In genomic region chr4:134535787-134536151, GRCm38 (mm10) we compare ENCODE assay signal across 9 mouse cellular contexts. TPM values are rescaled to one million over a fixed set of nuclear protein-coding genes. Genes with fewer than 3 reads are reported as not detected.
DNase-seq lines count a peak whose midpoint lies in the region; ATAC-seq and TF ChIP-seq lines count a peak whose summit lies in the region.
"Had no signal": no experiment of that assay in that cellular context is flagged by ENCODE, and none has a peak within 500 bp of the region (broad histone marks: within the 10 kb centered on the region; RNA-seq: fewer than 3 reads in every experiment).

No protein-coding gene starts in this region.

- no peak for TF ChIP-seq EP300 in liver, embryonic 14.5 days (IDR thresholded peaks at IDR 0.05; ENCODE audit: low read depth)

- peak overlapping the region; percentile 98 for H3K4me2 ChIP-seq in heart, embryonic 14.5 days (ENCODE audit: low read length)
- peak overlapping the region; percentile 81 for H3K4me2 ChIP-seq in liver, embryonic 14.5 days (ENCODE audit: low read depth)

- H3K9ac ChIP-seq in heart, embryonic 14.5 days (ENCODE audit: low read length): peak overlapping the region; percentile 85
- peak overlapping the region; percentile 52 for H3K9ac ChIP-seq in liver, embryonic 14.5 days (replicated peaks)

- peak overlapping the region; percentile 44 to 93; a peak in 3 of 4 replicates for H3K27ac ChIP-seq in heart, embryonic 14.5 days (replicated peaks in 1 of 2; ENCODE audit: control insufficient read depth in 1 of 2, insufficient read depth in 1 of 2, low read depth in 2 of 2, low read length in 2 of 2)
- no peak overlapping the region for H3K27ac ChIP-seq in liver, embryonic 14.5 days

- no peak for DNase-seq in heart, postnatal 4 days
- peak; percentile 16 for DNase-seq in A20 (ENCODE audit: low read depth, low spot score)
- peak; percentile 52 for DNase-seq in adrenal gland, postnatal 10 days
- DNase-seq in liver, embryonic 14.5 days (ENCODE audit: low read depth in 3 of 3, low spot score in 3 of 3): no peak
- DNase-seq in ovary, postnatal 36 days (ENCODE audit: low spot score): no peak
- no peak for DNase-seq in spleen, adult 12 weeks (ENCODE audit: low spot score)

- H3K4me3 ChIP-seq in heart, embryonic 14.5 days (ENCODE audit: control insufficient read depth in 1 of 2, insufficient read depth in 1 of 2, low read depth in 1 of 2, low read length in 2 of 2): peak overlapping the region; percentile 48 to 89
- H3K4me3 ChIP-seq in liver, embryonic 14.5 days (ENCODE audit: insufficient read depth in 1 of 2, low read depth in 2 of 2, low read length in 2 of 2): peak overlapping the region; percentile 62 to 86

- no peak for TF ChIP-seq CTCF in liver, embryonic 14.5 days (IDR thresholded peaks at IDR 0.05; ENCODE audit: low read depth)

- WGBS in heart, embryonic 14.5 days: 11% methylated on average over 8 of the region's 8 CpGs
- 14% methylated on average over 8 of the region's 8 CpGs for WGBS in liver, embryonic 14.5 days (ENCODE audit: insufficient replicate concordance)

- H3K27me3 ChIP-seq in heart, embryonic 14.5 days (ENCODE audit: control insufficient read depth, insufficient read depth, low read length): no peaks in the 10 kb centered on the region
- no peaks in the 10 kb centered on the region for H3K27me3 ChIP-seq in liver, embryonic 14.5 days (ENCODE audit: control insufficient read depth, insufficient read depth, low read length)

- peaks cover 45% of the 10 kb centered on the region for H3K36me3 ChIP-seq in heart, embryonic 14.5 days (ENCODE audit: control insufficient read depth, insufficient read depth, low read length)
- H3K36me3 ChIP-seq in liver, embryonic 14.5 days (replicated peaks; ENCODE audit: control insufficient read depth, insufficient read depth, low read depth): no peaks in the 10 kb centered on the region

- ATAC-seq in heart, embryonic 14.5 days (ENCODE audit: insufficient number of reproducible peaks, insufficient read depth, low FRiP score, low read depth): no peak
- peak; percentile 15; the same call in 1 of the 2 replicates for ATAC-seq in granulocyte monocyte progenitor cell, adult 5-6 weeks (replicated peaks; ENCODE audit: poor library complexity, severe bottlenecking)
- peak; percentile 7; the same call in 1 of the 2 replicates for ATAC-seq in liver, embryonic 14.5 days (ENCODE audit: insufficient read depth)

- H3K4me1 ChIP-seq in heart, embryonic 14.5 days (ENCODE audit: control insufficient read depth in 2 of 2, insufficient read depth in 2 of 2, low read length in 2 of 2): peaks cover 16 to 34% of the 10 kb centered on the region in 2 experiments
- peaks cover 21% of the 10 kb centered on the region in 2 experiments for H3K4me1 ChIP-seq in liver, embryonic 14.5 days (replicated peaks; ENCODE audit: control insufficient read depth in 2 of 2, insufficient read depth in 2 of 2, low read length in 1 of 2)

- H3K9me3 ChIP-seq in heart, embryonic 14.5 days (ENCODE audit: control insufficient read depth, low read length): no peaks in the 10 kb centered on the region
- H3K9me3 ChIP-seq in liver, embryonic 14.5 days (ENCODE audit: control insufficient read depth, low read length): no peaks in the 10 kb centered on the region

RNA-seq across cellular contexts. Expression of gene Mtfr1l, which starts 0.6 kb away (rescaled TPM):
- 170 and 175 TPM in 2 replicates for polyA plus RNA-seq in heart, embryonic 14.5 days (2014; fragmentation: Nextera tagmentation; extraction: Ambion mirVana)
- total RNA-seq in heart, postnatal 4 days (2021): 100 to 1,000 TPM; 145 to 150 TPM
- 100 to 1,000 TPM in 1 of 2 experiments, 10 to 100 TPM in 1; 99.7 to 124 TPM for total RNA-seq in adrenal gland, postnatal 10 days (2021)
- 64.6 and 67.4 TPM in 2 replicates for total RNA-seq in granulocyte monocyte progenitor cell, adult 5-6 weeks (2014; fragmentation: Nextera tagmentation)
- total RNA-seq in granulocyte monocyte progenitor cell, adult 5-6 weeks (2017): 52.0 and 54.8 TPM in 2 replicates
- polyA plus RNA-seq in liver, embryonic 14.5 days (2012; rRNA removed): 27.0 and 28.4 TPM in 2 replicates
- 41.6 and 48.5 TPM in 2 replicates for polyA plus RNA-seq in liver, embryonic 14.5 days (2014; fragmentation: Nextera tagmentation; extraction: Ambion mirVana)

RNA-seq across cellular contexts. Expression of gene Selenon, which starts 16.2 kb away (rescaled TPM):
- polyA plus RNA-seq in heart, embryonic 14.5 days (2014; fragmentation: Nextera tagmentation; extraction: Ambion mirVana): 41.5 and 43.6 TPM in 2 replicates
- total RNA-seq in heart, postnatal 4 days (2021): 10 to 100 TPM; 46.4 to 49.9 TPM
- 10 to 100 TPM; 30.8 to 32.9 TPM for total RNA-seq in adrenal gland, postnatal 10 days (2021)
- 32.4 and 32.8 TPM in 2 replicates for total RNA-seq in granulocyte monocyte progenitor cell, adult 5-6 weeks (2014; fragmentation: Nextera tagmentation)
- 3.2 and 6.9 TPM in 2 replicates for total RNA-seq in granulocyte monocyte progenitor cell, adult 5-6 weeks (2017)
- polyA plus RNA-seq in liver, embryonic 14.5 days (2012; rRNA removed): 3.6 and 4.6 TPM in 2 replicates
- 1.9 and 3.4 TPM in 2 replicates for polyA plus RNA-seq in liver, embryonic 14.5 days (2014; fragmentation: Nextera tagmentation; extraction: Ambion mirVana)

RNA-seq across cellular contexts. Expression of gene Aunip, which starts 25.0 kb away (rescaled TPM):
- 2.3 and 3.2 TPM in 2 replicates for polyA plus RNA-seq in heart, embryonic 14.5 days (2014; fragmentation: Nextera tagmentation; extraction: Ambion mirVana)
- total RNA-seq in heart, postnatal 4 days (2021): 1 to 10 TPM; 2.9 to 3.6 TPM
- 1 to 10 TPM; 2.4 to 3.1 TPM for total RNA-seq in adrenal gland, postnatal 10 days (2021)
- 15.0 and 25.6 TPM in 2 replicates for total RNA-seq in granulocyte monocyte progenitor cell, adult 5-6 weeks (2014; fragmentation: Nextera tagmentation)
- 24.2 and 26.4 TPM in 2 replicates for total RNA-seq in granulocyte monocyte progenitor cell, adult 5-6 weeks (2017)
- 13.5 and 21.0 TPM in 2 replicates for polyA plus RNA-seq in liver, embryonic 14.5 days (2012; rRNA removed)
- polyA plus RNA-seq in liver, embryonic 14.5 days (2014; fragmentation: Nextera tagmentation; extraction: Ambion mirVana): 7.6 and 10.2 TPM in 2 replicates
- total RNA-seq: neutrophil, adult 5-6 weeks had no signal

RNA-seq across cellular contexts. Expression of gene Paqr7, which starts 39.3 kb away (rescaled TPM):
- polyA plus RNA-seq in heart, embryonic 14.5 days (2014; fragmentation: Nextera tagmentation; extraction: Ambion mirVana): 4.2 and 4.6 TPM in 2 replicates
- total RNA-seq in heart, postnatal 4 days (2021): 1 to 10 TPM; 8.2 to 9.0 TPM
- 10 to 100 TPM; 23.5 to 28.6 TPM for total RNA-seq in adrenal gland, postnatal 10 days (2021)
- total RNA-seq in granulocyte monocyte progenitor cell, adult 5-6 weeks (2014; fragmentation: Nextera tagmentation): 11.2 and 12.9 TPM in 2 replicates
- 9.5 and 12.8 TPM in 2 replicates for total RNA-seq in granulocyte monocyte progenitor cell, adult 5-6 weeks (2017)
- polyA plus RNA-seq in liver, embryonic 14.5 days (2012; rRNA removed): 4.1 and 5.7 TPM in 2 replicates
- polyA plus RNA-seq in liver, embryonic 14.5 days (2014; fragmentation: Nextera tagmentation; extraction: Ambion mirVana): 1.9 and 2.3 TPM in 2 replicates

Comparison
In these comparisons a context has a peak if more than half of its experiments do, and no peak if none do; other contexts are left out.
1. DNase-seq: peak in A20 (single experiment) and adrenal gland, postnatal 10 days (single experiment); none in heart, postnatal 4 days (single experiment), liver, embryonic 14.5 days (0 of 3), ovary, postnatal 36 days (single experiment) and spleen, adult 12 weeks (single experiment).